Mouse (Mus musculus) small intestine, adult 2 months (tissue): ENCODE results near the gene Commd3. TPM values are rescaled to one million over a fixed set of nuclear protein-coding genes. Genes with fewer than 3 reads are reported as not detected.

ENCODE experiments used
- H3K27ac ChIP-seq: fragments of 200-500 bp; 2 replicates; pipeline ENCODE4 v1.5.1; 2012; ENCODE audit warnings: low read depth, low read length, control low read depth, inconsistent platforms; ENCODE audit not compliant: insufficient read depth
- H3K27me3 ChIP-seq: fragments of 200-500 bp; 2 replicates; pipeline ENCODE4 v1.6.1; 2012; ENCODE audit warnings: mild to moderate bottlenecking, moderate library complexity, low read length, inconsistent platforms; ENCODE audit not compliant: control insufficient read depth, insufficient read depth
- H3K36me3 ChIP-seq: fragments of 200-500 bp; 2 replicates; pipeline ENCODE4 v1.6.1; 2012; ENCODE audit warnings: mild to moderate bottlenecking, low read length, control low read depth, inconsistent platforms; ENCODE audit not compliant: control insufficient read depth, insufficient read depth
- H3K4me1 ChIP-seq: fragments of 200-500 bp; 2 replicates; pipeline ENCODE4 v1.6.1; 2012; ENCODE audit warnings: low read length, inconsistent platforms, mixed read lengths; ENCODE audit not compliant: control insufficient read depth, insufficient read depth, insufficient read length
- H3K4me3 ChIP-seq: fragments of 200-500 bp; 2 replicates; pipeline ENCODE4 v1.5.1; 2012; ENCODE audit warnings: low read depth, mild to moderate bottlenecking, control low read depth, inconsistent platforms, low read length, moderate library complexity
- CTCF ChIP-seq: fragments of 200-500 bp; IDR thresholded peaks from 2 replicates; pipeline ENCODE4 v1.5.1; 2012; ENCODE audit warnings: low read depth, mild to moderate bottlenecking, control low read depth, inconsistent platforms, low read length, moderate library complexity, mixed read lengths; ENCODE audit not compliant: insufficient replicate concordance, insufficient read length; ENCODE audit errors: extremely low read depth
- POLR2A ChIP-seq: fragments of 200-500 bp; IDR thresholded peaks from 2 replicates; pipeline ENCODE4 v1.6.1; 2012; ENCODE audit warnings: low read depth, mild to moderate bottlenecking, control low read depth, inconsistent platforms, low read length, moderate library complexity
- WGBS: fragments of 180-500 bp; shearing (Covaris S2); methylation state at CpG from one replicate; pipeline ENCODE4 v1.1.7; 2018; 5-methylcytosine and 5-hydroxymethylcytosine counted together
- polyA plus RNA-seq: library from polyadenylated mRNA; depleted of rRNA; stranded (reverse); fragments of >200 nt; gene quantifications from 2 replicates; pipeline ENCODE4 v1.2.3, GENCODE M21; 2012; rRNA removed

Commd3 gene
- polyA plus RNA-seq, 1 experiment, result 19.7 TPM

GRCm38 (mm10) chr2:18722208-18722830, 50.1 kb downstream of the Commd3 start:
- no peaks in the 10 kb centered on the region for H3K4me1 ChIP-seq
- TF ChIP-seq CTCF, result no peak
- no peak for TF ChIP-seq POLR2A
- 76% methylated on average over 3 of the region's 3 CpGs for WGBS

GRCm38 (mm10) chr2:18724462-18724861, 52.3 kb downstream of the Commd3 start:
- WGBS, result 88% methylated on average over 1 of the region's 1 CpGs
- H3K27me3 ChIP-seq, result no peaks in the 10 kb centered on the region
- H3K27ac ChIP-seq, result no peak overlapping the region
- TF ChIP-seq POLR2A (no peak), CTCF (no peak)
- H3K4me3 ChIP-seq, result no peak overlapping the region
- H3K36me3 ChIP-seq, result no peaks in the 10 kb centered on the region
- no peaks in the 10 kb centered on the region for H3K4me1 ChIP-seq

More at GRCm38 (mm10) chr2:18722208-18722830, 50.1 kb downstream of the Commd3 start:
- Histone ChIP-seq H3K27ac (no peak overlapping the region), H3K4me3 (no peak overlapping the region), H3K36me3 (no peaks in the 10 kb centered on the region), H3K27me3 (no peaks in the 10 kb centered on the region)

Other genes starting within 250 kb of the Commd3 start
- 2.1 and 3.1 TPM in 2 replicates for gene Bmi1, start 4.6 kb downstream of the Commd3 start, polyA plus RNA-seq
- 0.27 and 0.41 TPM in 2 replicates for gene Spag6, start 21.6 kb downstream of the Commd3 start, polyA plus RNA-seq